Mouse (Mus musculus) CD4-positive naive resting alpha-beta T cell, adult 76 days (primary cell): ENCODE data around the gene Ebna1bp2. TPM values are rescaled to one million over a fixed set of nuclear protein-coding genes. Genes with fewer than 3 reads are reported as not detected.

Source experiments
- total RNA-seq: library from RNA; stranded (reverse); gene quantifications from one replicate; pipeline ENCODE4 v1.2.4, GENCODE M21; 2023

Ebna1bp2 gene
- total RNA-seq, result 65.9 TPM

GRCm38 (mm10) chr4:118620279-118620966, at the start of gene Ebna1bp2, which contains the start of gene Cfap57:
TSS of gene Ebna1bp2 (plus strand) at chr4:118620799.
TSS of gene Cfap57 (minus strand) at chr4:118620777.

GRCm38 (mm10) chr4:118658652-118659051, 38.1 kb downstream of the Ebna1bp2 start, which contains the start of gene Olfr62:
TSS of gene Olfr62 (plus strand) at chr4:118658952.

Other genes starting within 250 kb of the Ebna1bp2 start
- gene Szt2, start 211.5 kb upstream of the Ebna1bp2 start, total RNA-seq, result 78.7 TPM
- 75.2 TPM for gene Med8, start 211.5 kb upstream of the Ebna1bp2 start, total RNA-seq
- 33.0 TPM for gene Elovl1, start 192.7 kb upstream of the Ebna1bp2 start, total RNA-seq
- 2.8 TPM for gene Cdc20, start 183.4 kb upstream of the Ebna1bp2 start, total RNA-seq
- 0.32 TPM for gene Mpl, start 163.3 kb upstream of the Ebna1bp2 start, total RNA-seq
- not detected for gene Tie1, start 130.7 kb upstream of the Ebna1bp2 start, total RNA-seq
- not detected for gene 2610528J11Rik, start 93.8 kb upstream of the Ebna1bp2 start, total RNA-seq
- not detected for gene Tmem125, start 76.8 kb upstream of the Ebna1bp2 start, total RNA-seq
- not detected for gene Cfap57, start within 50 bp of the Ebna1bp2 start, total RNA-seq
- not detected for gene Olfr62, start 38.2 kb downstream of the Ebna1bp2 start, total RNA-seq
- not detected for gene Olfr1342, start 72.0 kb downstream of the Ebna1bp2 start, total RNA-seq
- gene Olfr1341, start 82.7 kb downstream of the Ebna1bp2 start, total RNA-seq, result not detected
- not detected for gene Olfr1340, start 99.3 kb downstream of the Ebna1bp2 start, total RNA-seq
- gene Olfr1339, start 111.4 kb downstream of the Ebna1bp2 start, total RNA-seq, result not detected
- gene Olfr1338, start 137.9 kb downstream of the Ebna1bp2 start, total RNA-seq, result not detected
- gene Olfr1337, start 161.8 kb downstream of the Ebna1bp2 start, total RNA-seq, result not detected
- gene Olfr1335, start 189.1 kb downstream of the Ebna1bp2 start, total RNA-seq, result not detected
- not detected for gene Olfr1333, start 215.5 kb downstream of the Ebna1bp2 start, total RNA-seq
- gene Olfr1331, start 243.8 kb downstream of the Ebna1bp2 start, total RNA-seq, result not detected